Mouse (Mus musculus) hindbrain, embryonic 14.5 days (tissue): ENCODE measurements at regions not wholly inside any gene's neighbourhood (a gene's known extent, or its start where the extent isn't known, plus 50 kb on each side); places are given as distances from the start of the nearest gene placed in this dataset.

ENCODE experiments used
- ATAC-seq: fragments of 200-750 bp; cut with Nextera tagmentation; 2 replicates; pipeline ENCODE4 v1.8.0; 2017; ENCODE audit warnings: moderate number of reproducible peaks, mild to moderate bottlenecking, moderate TSS enrichment, moderate library complexity; ENCODE audit not compliant: low FRiP score
- DNase-seq: peaks from one replicate; pipeline ENCODE4 v3.0.0-alpha.2; 2015; ENCODE audit warnings: low spot score
- H3K27ac ChIP-seq: fragments of 300-500 bp; sonication (generic); 2 replicates; pipeline ENCODE4 v1.5.1; 2014; ENCODE audit warnings: mild to moderate bottlenecking, moderate library complexity
- H3K27me3 ChIP-seq: fragments of 300-500 bp; sonication (generic); 2 replicates; pipeline ENCODE4 v1.6.1; 2014; ENCODE audit warnings: mild to moderate bottlenecking, low read length, mixed read lengths; ENCODE audit not compliant: control insufficient read depth, insufficient read depth
- H3K36me3 ChIP-seq: fragments of 300-500 bp; sonication (generic); replicated peaks from 2 replicates; pipeline ENCODE4 v1.6.1; 2014; ENCODE audit not compliant: control insufficient read depth, insufficient read depth
- H3K4me1 ChIP-seq: fragments of 300-500 bp; sonication (generic); replicated peaks from 2 replicates; pipeline ENCODE4 v1.6.1; 2014; ENCODE audit warnings: antibody characterized with exemption, low read length, mixed read lengths; ENCODE audit not compliant: control insufficient read depth, insufficient read depth
- H3K4me2 ChIP-seq: fragments of 300-500 bp; sonication (generic); replicated peaks from 2 replicates; pipeline ENCODE4 v1.6.1; 2014; ENCODE audit warnings: mild to moderate bottlenecking, moderate library complexity
- H3K4me3 ChIP-seq: fragments of 300-500 bp; sonication (generic); replicated peaks from 2 replicates; pipeline ENCODE4 v1.5.1; 2014; ENCODE audit warnings: mild to moderate bottlenecking, low read length
- H3K9ac ChIP-seq: fragments of 300-500 bp; sonication (generic); 2 replicates; pipeline ENCODE4 v1.6.1; 2014
- H3K9me3 ChIP-seq: fragments of 300-500 bp; sonication (generic); 2 replicates; pipeline ENCODE4 v1.6.1; 2016; ENCODE audit warnings: low read length; ENCODE audit not compliant: control insufficient read depth
- WGBS: fragments of 180-500 bp; shearing (Covaris S2); extraction: QIAGEN DNeasy Blood & Tissue Kit; methylation state at CpG from one replicate; pipeline ENCODE4 v1.1.7; 2014; 5-methylcytosine and 5-hydroxymethylcytosine counted together

DNA sequence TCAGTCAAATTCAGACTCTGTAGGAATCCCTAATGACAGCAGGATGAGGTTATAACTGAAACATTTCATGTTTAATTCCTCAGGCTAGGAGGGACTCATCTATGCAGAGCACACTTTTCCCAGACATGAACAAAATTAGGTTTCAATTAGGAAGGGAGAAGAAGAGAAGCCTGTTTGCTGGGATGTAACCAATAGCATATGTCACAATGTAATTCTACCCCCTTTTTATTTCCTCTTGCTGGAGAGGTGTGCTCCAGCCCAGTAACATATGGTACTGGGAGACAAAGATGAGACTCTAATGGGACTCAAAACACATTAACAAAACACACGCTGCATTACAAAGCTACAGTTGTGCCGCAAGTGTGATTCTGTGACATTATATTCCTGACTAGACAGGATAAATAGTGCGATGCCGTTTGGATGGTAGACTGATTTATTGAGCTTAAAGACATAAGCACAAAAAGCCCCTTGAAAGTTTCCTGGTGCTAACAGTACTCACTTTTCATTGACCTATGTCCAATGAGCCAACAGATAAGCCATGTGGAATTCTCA lies 69.5 kb upstream of the Gbe1 start:
- Histone ChIP-seq H3K9ac (no peak overlapping the region), H3K4me1 (0 out of 2 replicates have a peak, but pooled peaks cover 3% of the 10 kb centered on the region), H3K27me3 (no peaks in the 10 kb centered on the region), H3K4me3 (no peak overlapping the region), H3K9me3 (no peaks in the 10 kb centered on the region), H3K36me3 (no peaks in the 10 kb centered on the region), H3K27ac (no peak overlapping the region), H3K4me2 (no peak overlapping the region)
- WGBS = 77% methylated on average over 4 of the region's 4 CpGs
- ATAC-seq (no peak), DNase-seq (no peak)

DNA sequence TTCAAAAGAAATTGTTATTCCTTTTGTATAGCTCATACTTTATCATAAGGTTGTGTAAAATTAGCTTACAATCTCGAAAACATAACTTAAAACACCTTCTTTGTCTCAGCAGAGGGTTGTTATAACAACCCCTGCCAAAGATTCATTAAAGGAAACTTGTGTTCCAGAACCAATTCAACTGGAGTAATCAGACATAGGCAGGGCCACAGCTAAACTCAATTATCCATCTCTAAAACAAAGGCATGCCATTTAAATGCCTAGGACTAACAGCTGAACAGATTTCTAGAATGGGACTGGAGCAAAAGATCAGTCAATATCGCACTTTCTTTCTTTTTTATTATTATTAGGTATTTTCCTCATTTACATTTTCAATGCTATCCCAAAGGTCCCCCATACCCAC lies 68.8 kb upstream of the Gbe1 start:
- H3K9me3 ChIP-seq = no peaks in the 10 kb centered on the region
- DNase-seq = no peak
- H3K27me3 ChIP-seq = no peaks in the 10 kb centered on the region
- H3K4me3 ChIP-seq = no peak overlapping the region
- WGBS = 91% methylated on average over 2 of the region's 2 CpGs
- no peak overlapping the region for H3K27ac ChIP-seq
- no peaks in the 10 kb centered on the region for H3K36me3 ChIP-seq
- no peak overlapping the region for H3K4me2 ChIP-seq
- no peaks in the 10 kb centered on the region for H3K4me1 ChIP-seq
- ATAC-seq = no peak
- H3K9ac ChIP-seq = no peak overlapping the region

GRCm38 (mm10) chr16:70259364-70259763 lies 54.4 kb upstream of the Gbe1 start:
- Histone ChIP-seq H3K36me3 (no peaks in the 10 kb centered on the region), H3K4me1 (no peaks in the 10 kb centered on the region), H3K9me3 (no peaks in the 10 kb centered on the region), H3K9ac (no peak overlapping the region), H3K27me3 (no peaks in the 10 kb centered on the region), H3K27ac (no peak overlapping the region), H3K4me2 (no peak overlapping the region), H3K4me3 (no peak overlapping the region)
- DNase-seq (no peak), ATAC-seq (no peak)
- 83% methylated on average over 1 of the region's 1 CpGs for WGBS

- H3K4me1 ChIP-seq = no peaks in the 10 kb centered on the region
- H3K27ac ChIP-seq = no peak overlapping the region
- H3K9me3 ChIP-seq = no peaks in the 10 kb centered on the region
- WGBS = 74% methylated on average over 1 of the region's 1 CpGs
- H3K27me3 ChIP-seq = no peaks in the 10 kb centered on the region
- DNase-seq (no peak), ATAC-seq (no peak)
- no peaks in the 10 kb centered on the region for H3K36me3 ChIP-seq
- H3K9ac ChIP-seq = no peak overlapping the region
- no peak overlapping the region for H3K4me2 ChIP-seq
- H3K4me3 ChIP-seq = no peak overlapping the region
Measured at GRCm38 (mm10) chr16:70260151-70260550, 53.6 kb upstream of the Gbe1 start.
